Mouse (Mus musculus) forebrain, postnatal 0 days (tissue): ENCODE data around the gene Gm21983. TPM values are rescaled to one million over a fixed set of nuclear protein-coding genes. Genes with fewer than 3 reads are reported as not detected.

ENCODE experiments used
- ATAC-seq: fragments of 200-750 bp; cut with Nextera tagmentation; 2 replicates; pipeline ENCODE4 v1.8.0; 2017; ENCODE audit warnings: mild to moderate bottlenecking, moderate library complexity
- DNase-seq: peaks from one replicate; pipeline ENCODE4 v3.0.0-alpha.2; 2015
- H3K27ac ChIP-seq: fragments of 300-500 bp; sonication (generic); 2 replicates; pipeline ENCODE4 v1.5.1; 2014; ENCODE audit warnings: low read depth, mild to moderate bottlenecking, antibody characterized with exemption, low read length, moderate library complexity, mixed read lengths
- H3K27me3 ChIP-seq: fragments of 300-500 bp; sonication (generic); 2 replicates; pipeline ENCODE4 v1.6.1; 2014; ENCODE audit warnings: mild to moderate bottlenecking, low read length, mixed read lengths; ENCODE audit not compliant: insufficient read depth
- H3K36me3 ChIP-seq: fragments of 300-500 bp; sonication (generic); 2 replicates; pipeline ENCODE4 v1.6.1; 2014; ENCODE audit warnings: mild to moderate bottlenecking, moderate library complexity; ENCODE audit not compliant: insufficient read depth
- H3K4me1 ChIP-seq: fragments of 300-500 bp; sonication (generic); 2 replicates; pipeline ENCODE4 v1.6.1; 2014; ENCODE audit warnings: antibody characterized with exemption; ENCODE audit not compliant: insufficient read depth
- H3K4me2 ChIP-seq: fragments of 300-500 bp; sonication (generic); 2 replicates; pipeline ENCODE4 v1.6.1; 2014; ENCODE audit warnings: low read depth, mild to moderate bottlenecking, moderate library complexity
- H3K4me3 ChIP-seq: fragments of 300-500 bp; sonication (generic); 2 replicates; pipeline ENCODE4 v1.5.1; 2014; ENCODE audit warnings: low read depth, low read length, mixed read lengths
- H3K9ac ChIP-seq: fragments of 300-500 bp; sonication (generic); 2 replicates; pipeline ENCODE4 v1.6.1; 2014; ENCODE audit warnings: mild to moderate bottlenecking
- H3K9me3 ChIP-seq: fragments of 300-500 bp; sonication (generic); 2 replicates; pipeline ENCODE4 v1.6.1; 2016; ENCODE audit warnings: low read length
- CTCF ChIP-seq: sonication (generic); IDR thresholded peaks from 2 replicates; pipeline ENCODE4 v1.5.1; 2016; ENCODE audit warnings: antibody characterized with exemption, control low read depth, low read depth
- WGBS: fragments of 180-500 bp; shearing (Covaris S2); extraction: QIAGEN DNeasy Blood & Tissue Kit; methylation state at CpG from one replicate; pipeline ENCODE4 v1.1.7; 2014; 5-methylcytosine and 5-hydroxymethylcytosine counted together
- polyA plus RNA-seq: library from polyadenylated mRNA; unstranded; fragments of >200 nt; fragmentation: Nextera tagmentation; extraction: Ambion mirVana; gene quantifications from 2 replicates; pipeline ENCODE4 v1.2.1, GENCODE M21; 2015
- total RNA-seq: library from RNA; depleted of rRNA; stranded (reverse); fragments of >200 nt; gene quantifications from 2 replicates; pipeline ENCODE4 v1.2.3, GENCODE M21; 2014; rRNA removed

Gene Gm21983
- total RNA-seq = not detected in 2 replicates
- not detected in 2 replicates for polyA plus RNA-seq

GRCm38 (mm10) chr7:27180837-27181695, at the start of gene Gm21983, which contains the start of gene Mia:
Gm21983 (minus strand) TSS chr7:27181086.
Mia (minus strand) TSS chr7:27181157.
- Histone ChIP-seq H3K4me3 (no peak within 1 kb of the TSS), H3K4me1 (peaks cover 4% of the 10 kb centered on the region; the same call in 1 of the 2 replicates), H3K4me2 (no peak within 1 kb of the TSS), H3K9me3 (no peaks in the 10 kb centered on the region), H3K27me3 (no peaks in the 10 kb centered on the region), H3K27ac (no peak within 1 kb of the TSS), H3K9ac (no peak within 1 kb of the TSS), H3K36me3 (peaks cover 20% of the 10 kb centered on the region)
- WGBS = 69% methylated on average over 14 of the region's 14 CpGs
- TF ChIP-seq CTCF = no peak
- DNase-seq (no peak), ATAC-seq (no peak)

GRCm38 (mm10) chr7:27228865-27229264, 48.0 kb upstream of the Gm21983 start:
- DNase-seq = no peak
- ATAC-seq = peak; percentile 3; the same call in 1 of the 2 replicates
- H3K4me3 ChIP-seq = peak overlapping the region; percentile 93
- H3K27me3 ChIP-seq = no peaks in the 10 kb centered on the region
- peak overlapping the region; percentile 70 for H3K4me2 ChIP-seq
- peak overlapping the region; percentile 80 for H3K27ac ChIP-seq
- WGBS = 16% methylated on average over 6 of the region's 6 CpGs
- H3K9ac ChIP-seq = peak overlapping the region; percentile 89
- no peaks in the 10 kb centered on the region for H3K9me3 ChIP-seq
- peaks cover 36% of the 10 kb centered on the region for H3K4me1 ChIP-seq
- H3K36me3 ChIP-seq = 0 out of 2 replicates have a peak, but pooled peaks cover 9% of the 10 kb centered on the region
- TF ChIP-seq CTCF = no peak

- DNase-seq (peak; percentile 95), ATAC-seq (peak; percentile 84)
- Histone ChIP-seq H3K27ac (peak within 1 kb of the TSS; percentile 80), H3K27me3 (no peaks in the 10 kb centered on the region), H3K9me3 (no peaks in the 10 kb centered on the region), H3K4me1 (peaks cover 32% of the 10 kb centered on the region), H3K4me2 (peak within 1 kb of the TSS; percentile 70), H3K4me3 (peak within 1 kb of the TSS; percentile 93), H3K36me3 (0 out of 2 replicates have a peak, but pooled peaks cover 9% of the 10 kb centered on the region), H3K9ac (peak within 1 kb of the TSS; percentile 89)
- TF ChIP-seq CTCF = peak; percentile 27
- under 1% methylated on average over 47 of the region's 49 CpGs for WGBS
Measured at GRCm38 (mm10) chr7:27228281-27228821, 47.5 kb upstream of the Gm21983 start, which contains the start of gene Itpkc. Itpkc (minus strand) TSS chr7:27228661.

- TF ChIP-seq CTCF = no peak
- Histone ChIP-seq H3K4me2 (peak overlapping the region; percentile 70), H3K27me3 (no peaks in the 10 kb centered on the region), H3K9me3 (no peaks in the 10 kb centered on the region), H3K36me3 (0 out of 2 replicates have a peak, but pooled peaks cover 9% of the 10 kb centered on the region), H3K4me1 (peaks cover 32% of the 10 kb centered on the region), H3K27ac (peak overlapping the region; percentile 80), H3K4me3 (peak overlapping the region; percentile 93), H3K9ac (peak overlapping the region; percentile 89)
- WGBS = under 1% methylated on average over 10 of the region's 10 CpGs
- DNase-seq (no peak), ATAC-seq (no peak)
Measured at GRCm38 (mm10) chr7:27227676-27228075, 46.8 kb upstream of the Gm21983 start.

- no peak for TF ChIP-seq CTCF
- ATAC-seq = no peak
- Histone ChIP-seq H3K27ac (no peak overlapping the region), H3K9me3 (no peaks in the 10 kb centered on the region), H3K9ac (peak overlapping the region; percentile 89), H3K36me3 (0 out of 2 replicates have a peak, but pooled peaks cover 9% of the 10 kb centered on the region), H3K27me3 (no peaks in the 10 kb centered on the region), H3K4me3 (peak overlapping the region; percentile 93), H3K4me2 (peak overlapping the region; percentile 70), H3K4me1 (peaks cover 30% of the 10 kb centered on the region)
- no peak for DNase-seq
- 30% methylated on average over 9 of the region's 9 CpGs for WGBS
Measured at GRCm38 (mm10) chr7:27227276-27227675, 46.4 kb upstream of the Gm21983 start.

- peak overlapping the region; percentile 13 for H3K4me3 ChIP-seq
- ATAC-seq (no peak), DNase-seq (no peak)
- H3K27me3 ChIP-seq = no peaks in the 10 kb centered on the region
- peak overlapping the region; percentile 70 for H3K4me2 ChIP-seq
- WGBS = 75% methylated on average over 11 of the region's 11 CpGs
- peaks cover 30% of the 10 kb centered on the region for H3K4me1 ChIP-seq
- no peaks in the 10 kb centered on the region for H3K9me3 ChIP-seq
- peak overlapping the region; percentile 41 for H3K9ac ChIP-seq
- no peak for TF ChIP-seq CTCF
- peaks cover 19% of the 10 kb centered on the region; the same call in 1 of the 2 replicates for H3K36me3 ChIP-seq
- no peak overlapping the region for H3K27ac ChIP-seq
Measured at GRCm38 (mm10) chr7:27224877-27225575, 44.1 kb upstream of the Gm21983 start.
